Comparison of ENCODE assay signal across 13 mouse cellular contexts in the genomic region with DNA sequence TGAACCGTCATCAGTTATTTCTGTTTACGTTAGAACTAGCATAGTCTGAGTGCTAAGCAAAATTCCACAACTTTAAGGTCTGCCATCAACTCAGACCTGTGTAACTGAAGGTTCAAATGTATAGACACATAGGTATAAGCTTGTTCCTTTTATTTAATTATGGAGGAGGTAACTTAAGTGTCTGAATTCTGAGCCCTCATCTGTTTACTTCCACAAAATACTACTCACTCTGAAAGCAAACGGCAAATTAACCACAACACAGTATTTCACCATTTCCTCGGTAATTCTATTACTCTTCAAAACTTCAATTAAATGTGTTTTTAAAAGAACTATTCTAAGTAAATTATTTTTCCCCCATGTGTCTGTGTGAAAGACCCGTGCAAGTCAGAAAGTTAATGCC.
"Had no signal": no experiment of that assay in that cellular context is flagged by ENCODE, and none has a peak within 500 bp of the region (broad histone marks: within the 10 kb centered on the region; RNA-seq: fewer than 3 reads in every experiment).

No protein-coding gene starts in this region.

- DNase-seq: kidney, adult 2 months; kidney, postnatal 14 days; left cerebral cortex, postnatal 4 days; lung, adult 18-20 months; right cerebral cortex, postnatal 14 days; thymus, adult 18-20 months; thymus, postnatal 14 days had no signal

- H3K27ac ChIP-seq: kidney, embryonic 15.5 days; limb, embryonic 13.5 days; midbrain, embryonic 10.5 days; neural tube, embryonic 13.5 days had no signal

- H3K9me3 ChIP-seq: kidney, embryonic 15.5 days; limb, embryonic 13.5 days; midbrain, embryonic 10.5 days; neural tube, embryonic 13.5 days had no signal

- H3K4me3 ChIP-seq: kidney, embryonic 15.5 days; limb, embryonic 13.5 days; midbrain, embryonic 10.5 days; neural tube, embryonic 13.5 days had no signal

- ATAC-seq: midbrain, embryonic 16.5 days had no signal

- H3K4me2 ChIP-seq: kidney, embryonic 15.5 days; limb, embryonic 13.5 days; neural tube, embryonic 13.5 days had no signal

- H3K9ac ChIP-seq: kidney, embryonic 15.5 days; limb, embryonic 13.5 days; liver, embryonic 14.5 days; neural tube, embryonic 13.5 days had no signal

- H3K27me3 ChIP-seq: kidney, embryonic 15.5 days; limb, embryonic 13.5 days; neural tube, embryonic 13.5 days had no signal
